In the genomic region with DNA sequence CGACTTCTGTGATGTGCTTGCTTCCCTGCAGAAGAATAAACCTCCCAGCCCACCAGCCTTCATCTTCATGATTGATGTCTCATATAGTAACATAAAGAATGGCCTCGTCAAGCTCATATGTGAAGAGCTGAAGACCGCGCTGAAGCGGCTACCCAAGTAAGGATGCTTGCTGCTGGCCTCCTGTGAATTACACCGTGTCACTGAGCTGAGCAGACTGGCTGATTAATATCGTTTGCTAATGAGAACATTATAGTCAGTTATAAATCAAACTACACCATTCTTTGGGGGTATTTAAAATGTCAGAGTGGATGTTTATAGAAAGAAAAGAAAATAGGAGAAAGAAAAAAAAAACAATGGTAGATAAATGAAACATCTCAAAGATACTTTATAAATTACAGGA, we compare ENCODE assay signal across 21 mouse cellular contexts. TPM values are rescaled to one million over a fixed set of nuclear protein-coding genes. Genes with fewer than 3 reads are reported as not detected.
A peak's percentile ranks its signal among the peaks of the same experiment; 100 is the strongest.
DNase-seq lines count a peak whose midpoint lies in the region; ATAC-seq lines count a peak whose summit lies in the region.
"Had no signal": no experiment of that assay in that cellular context is flagged by ENCODE, and none has a peak within 500 bp of the region (broad histone marks: within the 10 kb centered on the region; RNA-seq: fewer than 3 reads in every experiment).

No protein-coding gene starts in this region.

- WGBS in hindbrain, embryonic 16.5 days, result 51% methylated on average over 7 of the region's 7 CpGs
- 52% methylated on average over 7 of the region's 7 CpGs for WGBS in hindbrain, embryonic 14.5 days
- WGBS in kidney, embryonic 16.5 days, result 31% methylated on average over 7 of the region's 7 CpGs
- WGBS in neural tube, embryonic 13.5 days, result 44% methylated on average over 7 of the region's 7 CpGs
- WGBS in neural tube, embryonic 15.5 days, result 38% methylated on average over 7 of the region's 7 CpGs
- WGBS in stomach, embryonic 16.5 days, result 35% methylated on average over 7 of the region's 7 CpGs
- WGBS in midbrain, embryonic 10.5 days, result 94% methylated on average over 7 of the region's 7 CpGs

- no peaks in the 10 kb centered on the region for H3K36me3 ChIP-seq in hindbrain, embryonic 16.5 days (ENCODE audit: control insufficient read depth, insufficient read depth, low read length)
- no peaks in the 10 kb centered on the region for H3K36me3 ChIP-seq in hindbrain, embryonic 14.5 days (replicated peaks; ENCODE audit: control insufficient read depth, insufficient read depth)
- peaks cover 23% of the 10 kb centered on the region; the same call in 1 of the 2 replicates for H3K36me3 ChIP-seq in kidney, embryonic 16.5 days (ENCODE audit: insufficient read depth, low read length)
- no peaks in the 10 kb centered on the region for H3K36me3 ChIP-seq in neural tube, embryonic 13.5 days
- H3K36me3 ChIP-seq in neural tube, embryonic 15.5 days, result no peaks in the 10 kb centered on the region
- peaks cover 15% of the 10 kb centered on the region for H3K36me3 ChIP-seq in stomach, embryonic 16.5 days (ENCODE audit: control insufficient read depth, insufficient read depth, low read length)
- H3K36me3 ChIP-seq in midbrain, embryonic 10.5 days, result no peaks in the 10 kb centered on the region
- H3K36me3 ChIP-seq: forebrain, embryonic 12.5 days had no signal

- DNase-seq in hindbrain, embryonic 14.5 days (ENCODE audit: low spot score), result no peak
- no peak for DNase-seq in kidney, adult 8-10 months
- no peak for DNase-seq in midbrain, embryonic 10.5 days (ENCODE audit: low spot score)
- DNase-seq: adrenal gland, postnatal 14 days; cerebellum, adult 18-20 months; cerebellum, adult 9-11 months; cerebellum, postnatal 36 days; gastrocnemius, postnatal 10 days; heart, adult 2 months; heart, postnatal 36 days had no signal

- H3K9ac ChIP-seq in hindbrain, embryonic 16.5 days (ENCODE audit: low read depth, low read length), result no peak overlapping the region
- H3K9ac ChIP-seq in hindbrain, embryonic 14.5 days, result no peak overlapping the region
- H3K9ac ChIP-seq in kidney, embryonic 16.5 days (replicated peaks; ENCODE audit: low read length), result no peak overlapping the region
- H3K9ac ChIP-seq in neural tube, embryonic 13.5 days, result no peak overlapping the region
- no peak overlapping the region for H3K9ac ChIP-seq in neural tube, embryonic 15.5 days (replicated peaks)
- no peak overlapping the region for H3K9ac ChIP-seq in stomach, embryonic 16.5 days (ENCODE audit: low read length)
- H3K9ac ChIP-seq: embryonic facial prominence, embryonic 13.5 days; forebrain, embryonic 12.5 days; heart, embryonic 12.5 days had no signal

- peak; percentile 56; the same call in 1 of the 2 replicates for ATAC-seq in hindbrain, embryonic 16.5 days
- no peak for ATAC-seq in hindbrain, embryonic 14.5 days (ENCODE audit: low FRiP score)
- ATAC-seq in kidney, embryonic 16.5 days (ENCODE audit: low FRiP score, low TSS enrichment), result peak; percentile 69; the same call in 1 of the 2 replicates
- ATAC-seq in neural tube, embryonic 13.5 days (ENCODE audit: low read depth), result peak; percentile 47; the same call in 1 of the 2 replicates
- no peak for ATAC-seq in neural tube, embryonic 15.5 days (ENCODE audit: low FRiP score)
- no peak for ATAC-seq in stomach, embryonic 16.5 days (ENCODE audit: insufficient read depth, low FRiP score)
- ATAC-seq: activated CD4-positive, CD25-positive, alpha-beta regulatory T cell, adult 4 months; forebrain, embryonic 16.5 days; Patski had no signal

- H3K9me3 ChIP-seq in hindbrain, embryonic 16.5 days (ENCODE audit: control insufficient read depth, low read length), result no peaks in the 10 kb centered on the region
- no peaks in the 10 kb centered on the region for H3K9me3 ChIP-seq in hindbrain, embryonic 14.5 days (ENCODE audit: control insufficient read depth, low read length)
- H3K9me3 ChIP-seq in kidney, embryonic 16.5 days (ENCODE audit: low read length), result no peaks in the 10 kb centered on the region
- H3K9me3 ChIP-seq in neural tube, embryonic 13.5 days, result no peaks in the 10 kb centered on the region
- no peaks in the 10 kb centered on the region for H3K9me3 ChIP-seq in neural tube, embryonic 15.5 days (replicated peaks)
- H3K9me3 ChIP-seq in stomach, embryonic 16.5 days (replicated peaks; ENCODE audit: control insufficient read depth, low read length), result no peaks in the 10 kb centered on the region
- no peaks in the 10 kb centered on the region for H3K9me3 ChIP-seq in midbrain, embryonic 10.5 days (replicated peaks)
- H3K9me3 ChIP-seq: embryonic facial prominence, embryonic 13.5 days; forebrain, embryonic 12.5 days; heart, embryonic 12.5 days had no signal

- no peak overlapping the region for H3K4me2 ChIP-seq in hindbrain, embryonic 16.5 days (ENCODE audit: low read length)
- no peak overlapping the region for H3K4me2 ChIP-seq in hindbrain, embryonic 14.5 days (replicated peaks)
- H3K4me2 ChIP-seq in kidney, embryonic 16.5 days (replicated peaks; ENCODE audit: low read depth, low read length), result no peak overlapping the region
- H3K4me2 ChIP-seq in neural tube, embryonic 13.5 days, result no peak overlapping the region
- H3K4me2 ChIP-seq in neural tube, embryonic 15.5 days, result no peak overlapping the region
- no peak overlapping the region for H3K4me2 ChIP-seq in stomach, embryonic 16.5 days (ENCODE audit: low read depth, low read length)
- H3K4me2 ChIP-seq: embryonic facial prominence, embryonic 13.5 days; forebrain, embryonic 12.5 days; heart, embryonic 12.5 days had no signal

- H3K4me3 ChIP-seq in hindbrain, embryonic 16.5 days (ENCODE audit: low read length), result no peak overlapping the region
- no peak overlapping the region for H3K4me3 ChIP-seq in hindbrain, embryonic 14.5 days (replicated peaks; ENCODE audit: low read length)
- H3K4me3 ChIP-seq in kidney, embryonic 16.5 days (ENCODE audit: low read length), result no peak overlapping the region
- no peak overlapping the region for H3K4me3 ChIP-seq in neural tube, embryonic 13.5 days
- no peak overlapping the region for H3K4me3 ChIP-seq in neural tube, embryonic 15.5 days (replicated peaks)
- no peak overlapping the region for H3K4me3 ChIP-seq in stomach, embryonic 16.5 days (replicated peaks; ENCODE audit: low read length)
- no peak overlapping the region for H3K4me3 ChIP-seq in midbrain, embryonic 10.5 days
- H3K4me3 ChIP-seq: embryonic facial prominence, embryonic 13.5 days; forebrain, embryonic 12.5 days; heart, adult 2 months; heart, embryonic 12.5 days had no signal

- no peaks in the 10 kb centered on the region for H3K27me3 ChIP-seq in hindbrain, embryonic 16.5 days (replicated peaks; ENCODE audit: control insufficient read depth, insufficient read depth, low read length)
- no peaks in the 10 kb centered on the region for H3K27me3 ChIP-seq in hindbrain, embryonic 14.5 days (ENCODE audit: control insufficient read depth, insufficient read depth, low read length)
- H3K27me3 ChIP-seq in kidney, embryonic 16.5 days (ENCODE audit: insufficient read depth, low read length), result no peaks in the 10 kb centered on the region
- no peaks in the 10 kb centered on the region for H3K27me3 ChIP-seq in neural tube, embryonic 13.5 days
- no peaks in the 10 kb centered on the region for H3K27me3 ChIP-seq in neural tube, embryonic 15.5 days (replicated peaks)
- H3K27me3 ChIP-seq in stomach, embryonic 16.5 days (ENCODE audit: control insufficient read depth, insufficient read depth, low read length), result no peaks in the 10 kb centered on the region
- H3K27me3 ChIP-seq in midbrain, embryonic 10.5 days (ENCODE audit: low read depth, poor library complexity, severe bottlenecking), result no peaks in the 10 kb centered on the region
- H3K27me3 ChIP-seq: embryonic facial prominence, embryonic 13.5 days; forebrain, embryonic 12.5 days; heart, embryonic 12.5 days; Patski had no signal

- peaks cover 3% of the 10 kb centered on the region; the same call in 1 of the 2 replicates for H3K4me1 ChIP-seq in hindbrain, embryonic 16.5 days (ENCODE audit: control insufficient read depth, insufficient read depth, low read depth, low read length)
- H3K4me1 ChIP-seq in hindbrain, embryonic 14.5 days (replicated peaks; ENCODE audit: control insufficient read depth, insufficient read depth, low read length), result 0 out of 2 replicates have a peak, but pooled peaks cover 4% of the 10 kb centered on the region
- peaks cover 33% of the 10 kb centered on the region; the same call in 1 of the 2 replicates for H3K4me1 ChIP-seq in kidney, embryonic 16.5 days (ENCODE audit: insufficient read depth, low read length)
- H3K4me1 ChIP-seq in neural tube, embryonic 13.5 days (replicated peaks), result peaks cover 12% of the 10 kb centered on the region
- peaks cover 11% of the 10 kb centered on the region for H3K4me1 ChIP-seq in neural tube, embryonic 15.5 days
- H3K4me1 ChIP-seq in stomach, embryonic 16.5 days (ENCODE audit: control insufficient read depth, insufficient read depth, low read length), result peaks cover 51% of the 10 kb centered on the region
- H3K4me1 ChIP-seq in midbrain, embryonic 10.5 days, result no peaks in the 10 kb centered on the region
- H3K4me1 ChIP-seq: forebrain, embryonic 12.5 days had no signal

- no peak overlapping the region for H3K27ac ChIP-seq in hindbrain, embryonic 16.5 days (ENCODE audit: low read depth, low read length)
- no peak overlapping the region for H3K27ac ChIP-seq in hindbrain, embryonic 14.5 days
- peak overlapping the region; percentile 43; the same call in 1 of the 2 replicates for H3K27ac ChIP-seq in kidney, embryonic 16.5 days (ENCODE audit: low read length)
- peak overlapping the region; percentile 46; the same call in 1 of the 2 replicates for H3K27ac ChIP-seq in neural tube, embryonic 13.5 days (replicated peaks)
- no peak overlapping the region for H3K27ac ChIP-seq in neural tube, embryonic 15.5 days (replicated peaks)
- peak overlapping the region; percentile 72 for H3K27ac ChIP-seq in stomach, embryonic 16.5 days (ENCODE audit: low read length)
- H3K27ac ChIP-seq in midbrain, embryonic 10.5 days (replicated peaks), result no peak overlapping the region
- H3K27ac ChIP-seq: embryonic facial prominence, embryonic 13.5 days; forebrain, embryonic 12.5 days; heart, adult 2 months had no signal

RNA-seq across cellular contexts. Expression of gene Mettl14, which starts 49.5 kb away (rescaled TPM):
- 21.8 and 22.3 TPM in 2 replicates for polyA plus RNA-seq in hindbrain, embryonic 16.5 days (2015; fragmentation: Nextera tagmentation; extraction: Ambion mirVana)
- 16.3 and 17.9 TPM in 2 replicates for polyA plus RNA-seq in hindbrain, embryonic 14.5 days (2014; fragmentation: Nextera tagmentation; extraction: Ambion mirVana)
- 29.5 and 30.7 TPM in 2 replicates for polyA plus RNA-seq in kidney, embryonic 16.5 days (2015; fragmentation: Nextera tagmentation; extraction: Ambion mirVana)
- 23.2 and 27.6 TPM in 2 replicates for polyA plus RNA-seq in neural tube, embryonic 13.5 days (2015; fragmentation: Nextera tagmentation; extraction: Ambion mirVana)
- polyA plus RNA-seq in neural tube, embryonic 15.5 days (2015; fragmentation: Nextera tagmentation; extraction: Ambion mirVana), result 19.9 and 23.6 TPM in 2 replicates
- polyA plus RNA-seq in stomach, embryonic 16.5 days (2015; fragmentation: Nextera tagmentation; extraction: Ambion mirVana), result 24.4 and 25.0 TPM in 2 replicates
- polyA plus RNA-seq in midbrain, embryonic 10.5 days (2016; fragmentation: Nextera tagmentation; extraction: Ambion mirVana), result 36.3 and 38.6 TPM in 2 replicates

Comparison
In these comparisons a context has a peak if more than half of its experiments do, and no peak if none do; other contexts are left out.
1. ATAC-seq: peak in hindbrain, embryonic 16.5 days (single experiment), kidney, embryonic 16.5 days (single experiment) and neural tube, embryonic 13.5 days (single experiment); none in hindbrain, embryonic 14.5 days (single experiment), neural tube, embryonic 15.5 days (single experiment) and stomach, embryonic 16.5 days (single experiment).
2. H3K27ac ChIP-seq: peak in kidney, embryonic 16.5 days (single experiment), neural tube, embryonic 13.5 days (single experiment) and stomach, embryonic 16.5 days (single experiment); none in hindbrain, embryonic 16.5 days (single experiment), hindbrain, embryonic 14.5 days (single experiment), neural tube, embryonic 15.5 days (single experiment) and midbrain, embryonic 10.5 days (single experiment).